Mouse (Mus musculus): ENCODE measurements at regions not wholly inside any gene's neighbourhood (a gene's known extent, or its start where the extent isn't known, plus 50 kb on each side); places are given as distances from the start of the nearest gene placed in this dataset.

DNA sequence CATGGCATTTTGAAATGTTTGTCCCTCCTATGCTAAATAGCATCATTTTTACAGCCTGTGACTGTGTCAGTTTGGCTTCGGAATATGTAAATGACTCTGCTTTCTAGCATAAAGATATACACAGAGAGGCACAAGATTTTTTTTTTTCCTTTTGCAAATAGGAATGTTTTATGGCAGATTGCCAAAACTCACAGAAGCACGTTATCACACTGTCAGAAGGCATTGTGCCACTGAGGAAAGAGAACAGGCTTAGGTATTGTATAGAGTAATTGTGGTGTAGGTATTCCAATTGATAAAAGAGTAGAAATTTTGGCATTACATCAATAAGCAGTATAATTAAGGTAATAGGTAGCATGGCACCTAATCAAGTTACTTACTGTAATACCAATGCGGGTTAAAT, 988.5 kb upstream of the Tenm2 start:
- no peak for TF ChIP-seq HCFC1 (IDR thresholded peaks at IDR 0.05; ENCODE audit: borderline replicate concordance, insufficient read depth, low read length)
- no peak for TF ChIP-seq MAFK (IDR thresholded peaks at IDR 0.05; ENCODE audit: insufficient read depth, low read depth, low read length)
- TF ChIP-seq ZC3H11A (IDR thresholded peaks at IDR 0.05; ENCODE audit: borderline replicate concordance, low read depth, low read length) = no peak
- no peak for TF ChIP-seq CHD2 (IDR thresholded peaks at IDR 0.05; ENCODE audit: low read depth, low read length)
- no peak for TF ChIP-seq ZNF384 (IDR thresholded peaks at IDR 0.05; ENCODE audit: low read depth, low read length)
- Histone ChIP-seq H3K9ac (ENCODE audit: insufficient read depth, low read depth, low read length, poor library complexity, severe bottlenecking) (no peak overlapping the region), H3K4me1 (ENCODE audit: control insufficient read depth in 2 of 2, insufficient read depth in 2 of 2, low read length in 2 of 2, poor library complexity in 1 of 2) (no peaks in the 10 kb centered on the region), H3K9me3 (ENCODE audit: control insufficient read depth, insufficient read depth, low read depth, low read length) (no peaks in the 10 kb centered on the region), H3K27ac (ENCODE audit: insufficient read depth, low read depth, low read length, poor library complexity, severe bottlenecking) (no peak overlapping the region), H3K4me3 (ENCODE audit: insufficient read depth in 1 of 2, low read depth in 1 of 2, low read length in 2 of 2, poor library complexity in 1 of 2, severe bottlenecking in 1 of 2) (no peak overlapping the region), H3K36me3 (ENCODE audit: control insufficient read depth, insufficient read depth, low read length, poor library complexity, severe bottlenecking) (no peaks in the 10 kb centered on the region)
- in situ Hi-C loops (cut with MboI; ENCODE audit: low sequenced_read_pairs in 2 of 2, unreplicated experiment in 2 of 2) = no loop called here
- DNase-seq (ENCODE audit: low read depth, low spot score) = no peak

DNA sequence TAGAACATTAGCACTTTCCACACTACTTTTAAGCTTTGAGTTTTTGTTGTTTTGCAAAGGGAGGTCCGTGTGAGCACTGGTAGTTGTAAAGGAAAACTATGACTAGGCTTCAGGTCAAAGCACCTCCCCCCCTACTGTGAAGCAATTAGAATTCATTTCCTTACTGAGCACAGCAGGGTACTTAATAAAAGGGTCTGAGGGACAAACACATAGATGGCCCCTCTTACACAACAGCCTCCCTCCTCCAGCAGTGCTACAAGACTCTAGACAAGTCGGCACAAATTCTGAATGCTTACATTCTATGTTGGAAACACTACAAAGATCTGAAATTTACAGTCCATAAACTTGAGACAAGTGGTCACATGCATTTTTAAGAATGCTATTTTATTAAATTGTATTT, 967.6 kb upstream of the Tenm2 start:
- no peak for DNase-seq (ENCODE audit: low read depth, low spot score)
- Histone ChIP-seq H3K9me3 (ENCODE audit: control insufficient read depth, insufficient read depth, low read depth, low read length) (no peaks in the 10 kb centered on the region), H3K4me3 (ENCODE audit: insufficient read depth in 1 of 2, low read depth in 1 of 2, low read length in 2 of 2, poor library complexity in 1 of 2, severe bottlenecking in 1 of 2) (no peak overlapping the region), H3K4me1 (ENCODE audit: control insufficient read depth in 2 of 2, insufficient read depth in 2 of 2, low read length in 2 of 2, poor library complexity in 1 of 2) (no peaks in the 10 kb centered on the region), H3K9ac (ENCODE audit: insufficient read depth, low read depth, low read length, poor library complexity, severe bottlenecking) (no peak overlapping the region), H3K36me3 (ENCODE audit: control insufficient read depth, insufficient read depth, low read length, poor library complexity, severe bottlenecking) (no peaks in the 10 kb centered on the region), H3K27ac (ENCODE audit: insufficient read depth, low read depth, low read length, poor library complexity, severe bottlenecking) (no peak overlapping the region)
- no peak for TF ChIP-seq ZC3H11A (IDR thresholded peaks at IDR 0.05; ENCODE audit: borderline replicate concordance, low read depth, low read length)
- in situ Hi-C loops (cut with MboI; ENCODE audit: low sequenced_read_pairs in 2 of 2, unreplicated experiment in 2 of 2) = no loop called here

DNA sequence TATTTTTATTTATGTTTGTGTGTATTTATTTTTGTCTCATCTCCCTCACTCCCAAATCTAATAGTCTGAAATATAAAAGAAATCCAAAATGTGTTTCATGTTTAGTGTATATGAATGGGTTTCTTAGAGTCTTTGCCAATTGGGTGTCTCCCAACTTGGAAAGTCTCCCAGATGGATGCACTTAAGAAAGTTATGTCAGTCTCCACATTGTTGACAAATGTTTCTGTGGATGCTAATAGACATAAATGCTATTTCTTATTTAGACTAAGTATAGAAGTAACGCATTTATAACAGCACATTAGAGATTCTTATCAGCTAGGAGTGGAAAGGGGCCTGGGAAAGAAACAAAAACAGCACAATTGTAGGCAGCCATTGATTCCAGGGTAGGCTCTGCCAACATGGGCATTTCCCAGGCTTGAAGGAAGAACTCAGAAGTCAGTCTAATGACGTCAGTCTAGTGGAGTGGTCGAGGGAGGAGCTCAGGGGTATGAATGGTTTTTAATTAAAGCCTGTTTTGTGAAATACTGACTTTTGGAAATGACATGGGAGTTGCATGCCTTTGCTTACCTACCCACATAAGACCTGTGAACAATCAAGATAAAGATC, 965.5 kb upstream of the Tenm2 start:
- no peaks in the 10 kb centered on the region for H3K36me3 ChIP-seq (ENCODE audit: control insufficient read depth, insufficient read depth, low read length, poor library complexity, severe bottlenecking)
- no peak for DNase-seq (ENCODE audit: low read depth, low spot score)
- no peak overlapping the region for H3K27ac ChIP-seq (ENCODE audit: insufficient read depth, low read depth, low read length, poor library complexity, severe bottlenecking)
- no peaks in the 10 kb centered on the region for H3K4me1 ChIP-seq (ENCODE audit: control insufficient read depth in 2 of 2, insufficient read depth in 2 of 2, low read length in 2 of 2, poor library complexity in 1 of 2)
- H3K4me3 ChIP-seq (ENCODE audit: insufficient read depth in 1 of 2, low read depth in 1 of 2, low read length in 2 of 2, poor library complexity in 1 of 2, severe bottlenecking in 1 of 2) = no peak overlapping the region
- TF ChIP-seq CHD2 (IDR thresholded peaks at IDR 0.05; ENCODE audit: low read depth, low read length) = no peak
- no peak for TF ChIP-seq HCFC1 (IDR thresholded peaks at IDR 0.05; ENCODE audit: borderline replicate concordance, insufficient read depth, low read length)
- no peak for TF ChIP-seq ZC3H11A (IDR thresholded peaks at IDR 0.05; ENCODE audit: borderline replicate concordance, low read depth, low read length)
- TF ChIP-seq MAFK (IDR thresholded peaks at IDR 0.05; ENCODE audit: insufficient read depth, low read depth, low read length) = no peak
- no peak for TF ChIP-seq ZNF384 (IDR thresholded peaks at IDR 0.05; ENCODE audit: low read depth, low read length)
- no peak overlapping the region for H3K9ac ChIP-seq (ENCODE audit: insufficient read depth, low read depth, low read length, poor library complexity, severe bottlenecking)
- in situ Hi-C loops (cut with MboI; ENCODE audit: low sequenced_read_pairs in 2 of 2, unreplicated experiment in 2 of 2) = no loop called here
- H3K9me3 ChIP-seq (ENCODE audit: control insufficient read depth, insufficient read depth, low read depth, low read length) = no peaks in the 10 kb centered on the region

DNA sequence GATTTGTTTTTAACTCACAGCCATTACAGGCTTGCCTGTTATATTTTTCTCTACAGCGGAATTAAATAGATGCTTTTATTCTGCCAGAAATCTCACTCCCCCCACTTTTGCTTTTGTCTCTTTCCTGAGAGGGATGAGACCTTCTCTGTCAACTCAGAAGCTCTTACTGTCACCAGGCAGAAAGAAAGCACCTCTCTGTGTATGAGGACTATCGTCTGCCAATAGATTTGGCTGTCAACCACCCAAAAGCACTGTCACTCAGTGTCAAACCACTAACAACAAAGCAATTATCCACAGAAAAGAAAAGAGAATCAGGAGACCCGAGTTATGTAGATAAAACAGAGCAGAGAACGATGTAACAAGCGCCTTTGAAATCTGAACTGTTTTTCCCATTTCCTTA, 958.0 kb upstream of the Tenm2 start:
- H3K4me3 ChIP-seq (ENCODE audit: insufficient read depth in 1 of 2, low read depth in 1 of 2, low read length in 2 of 2, poor library complexity in 1 of 2, severe bottlenecking in 1 of 2) = no peak overlapping the region
- no peaks in the 10 kb centered on the region for H3K9me3 ChIP-seq (ENCODE audit: control insufficient read depth, insufficient read depth, low read depth, low read length)
- TF ChIP-seq MAFK (IDR thresholded peaks at IDR 0.05; ENCODE audit: insufficient read depth, low read depth, low read length) (no peak), ZC3H11A (IDR thresholded peaks at IDR 0.05; ENCODE audit: borderline replicate concordance, low read depth, low read length) (no peak), CHD2 (IDR thresholded peaks at IDR 0.05; ENCODE audit: low read depth, low read length) (no peak), ZNF384 (IDR thresholded peaks at IDR 0.05; ENCODE audit: low read depth, low read length) (no peak), HCFC1 (IDR thresholded peaks at IDR 0.05; ENCODE audit: borderline replicate concordance, insufficient read depth, low read length) (no peak)
- no peaks in the 10 kb centered on the region for H3K36me3 ChIP-seq (ENCODE audit: control insufficient read depth, insufficient read depth, low read length, poor library complexity, severe bottlenecking)
- no peak overlapping the region for H3K9ac ChIP-seq (ENCODE audit: insufficient read depth, low read depth, low read length, poor library complexity, severe bottlenecking)
- in situ Hi-C loops (cut with MboI; ENCODE audit: low sequenced_read_pairs in 2 of 2, unreplicated experiment in 2 of 2) = no loop called here
- DNase-seq (ENCODE audit: low read depth, low spot score) = no peak
- H3K4me1 ChIP-seq (ENCODE audit: control insufficient read depth in 2 of 2, insufficient read depth in 2 of 2, low read length in 2 of 2, poor library complexity in 1 of 2) = no peaks in the 10 kb centered on the region
- no peak overlapping the region for H3K27ac ChIP-seq (ENCODE audit: insufficient read depth, low read depth, low read length, poor library complexity, severe bottlenecking)

DNA sequence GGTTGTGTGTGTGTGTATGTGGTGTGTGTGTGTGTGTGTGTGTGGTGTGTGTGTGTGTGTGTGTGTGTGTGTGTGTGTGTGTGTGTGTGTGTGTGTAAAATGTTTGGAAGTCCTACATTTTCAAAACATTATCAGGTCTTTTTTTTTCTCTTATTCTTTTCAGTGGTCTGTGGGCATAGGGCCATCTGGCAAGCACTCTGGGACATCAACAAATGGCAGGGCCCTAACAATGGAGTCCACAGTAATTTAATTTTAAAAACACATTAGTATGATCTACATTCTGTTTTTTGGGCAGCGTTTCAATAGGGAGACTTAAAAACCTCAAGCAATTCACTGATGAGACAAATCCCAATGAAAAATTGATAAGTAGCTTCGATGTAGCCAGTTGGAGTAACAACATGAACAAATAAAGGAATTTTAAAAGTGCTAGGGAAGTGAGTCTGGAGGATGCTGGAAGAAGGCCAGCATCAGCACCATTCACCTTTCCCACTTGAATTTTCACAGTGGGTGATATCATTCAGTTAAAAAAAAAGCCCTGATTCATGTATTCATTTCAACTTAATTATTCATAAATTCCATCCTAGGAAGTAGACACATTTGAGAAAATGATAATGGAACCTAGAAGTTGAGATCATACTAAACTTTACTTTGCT, 956.3 kb upstream of the Tenm2 start:
- no peak for DNase-seq (ENCODE audit: low read depth, low spot score)
- Histone ChIP-seq H3K9ac (ENCODE audit: insufficient read depth, low read depth, low read length, poor library complexity, severe bottlenecking) (no peak overlapping the region), H3K4me3 (ENCODE audit: insufficient read depth in 1 of 2, low read depth in 1 of 2, low read length in 2 of 2, poor library complexity in 1 of 2, severe bottlenecking in 1 of 2) (no peak overlapping the region), H3K4me1 (ENCODE audit: control insufficient read depth in 2 of 2, insufficient read depth in 2 of 2, low read length in 2 of 2, poor library complexity in 1 of 2) (no peaks in the 10 kb centered on the region), H3K27ac (ENCODE audit: insufficient read depth, low read depth, low read length, poor library complexity, severe bottlenecking) (no peak overlapping the region), H3K9me3 (ENCODE audit: control insufficient read depth, insufficient read depth, low read depth, low read length) (no peaks in the 10 kb centered on the region), H3K36me3 (ENCODE audit: control insufficient read depth, insufficient read depth, low read length, poor library complexity, severe bottlenecking) (no peaks in the 10 kb centered on the region)
- TF ChIP-seq HCFC1 (IDR thresholded peaks at IDR 0.05; ENCODE audit: borderline replicate concordance, insufficient read depth, low read length) = no peak
- no peak for TF ChIP-seq MAFK (IDR thresholded peaks at IDR 0.05; ENCODE audit: insufficient read depth, low read depth, low read length)
- in situ Hi-C loops (cut with MboI; ENCODE audit: low sequenced_read_pairs in 2 of 2, unreplicated experiment in 2 of 2) = no loop called here

All from ES-E14 (cell line).